Mouse (Mus musculus): ENCODE measurements around the gene Kazn. TPM values are rescaled to one million over a fixed set of nuclear protein-coding genes. Genes with fewer than 3 reads are reported as not detected.
A peak's percentile ranks its signal among the peaks of the same experiment; 100 is the strongest.

The Kazn gene
- polyA plus RNA-seq, 1 experiment from 2014 or later = 5.8 TPM

GRCm38 (mm10) chr4:142168352-142168751 is 70.8 kb downstream of the Kazn start:
- ATAC-seq (replicated peaks; ENCODE audit: extremely low read depth, insufficient read depth, low FRiP score) = no peak
- Histone ChIP-seq H3K4me3 (ENCODE audit: low read length) (no peak overlapping the region), H3K27ac (ENCODE audit: low read length) (no peak overlapping the region), H3K9me3 (replicated peaks; ENCODE audit: control insufficient read depth, low read length) (no peaks in the 10 kb centered on the region), H3K9ac (ENCODE audit: low read length) (no peak overlapping the region), H3K36me3 (ENCODE audit: control insufficient read depth, insufficient read depth) (no peaks in the 10 kb centered on the region), H3K4me2 (ENCODE audit: low read depth, low read length) (no peak overlapping the region), H3K27me3 (ENCODE audit: control insufficient read depth, insufficient read depth, low read length) (no peaks in the 10 kb centered on the region), H3K4me1 (ENCODE audit: control insufficient read depth, insufficient read depth, low read length) (peaks cover 39% of the 10 kb centered on the region)
- WGBS = 87% methylated on average over 7 of the region's 7 CpGs

- Histone ChIP-seq H3K4me1 (ENCODE audit: control insufficient read depth, insufficient read depth, low read length) (peaks cover 21% of the 10 kb centered on the region), H3K9ac (ENCODE audit: low read length) (peak overlapping the region; percentile 44; the same call in 1 of the 2 replicates), H3K27me3 (ENCODE audit: control insufficient read depth, insufficient read depth, low read length) (no peaks in the 10 kb centered on the region), H3K4me2 (ENCODE audit: low read depth, low read length) (peak overlapping the region; percentile 39), H3K27ac (ENCODE audit: low read length) (peak overlapping the region; percentile 78), H3K9me3 (replicated peaks; ENCODE audit: control insufficient read depth, low read length) (peaks cover 7% of the 10 kb centered on the region), H3K4me3 (ENCODE audit: low read length) (no peak overlapping the region), H3K36me3 (ENCODE audit: control insufficient read depth, insufficient read depth) (no peaks in the 10 kb centered on the region)
- 15% methylated on average over 17 of the region's 18 CpGs for WGBS
- peak; percentile 75 for ATAC-seq (replicated peaks; ENCODE audit: extremely low read depth, insufficient read depth, low FRiP score)
These were observed 73.1 kb downstream of the Kazn start for GRCm38 (mm10) chr4:142165835-142166701.

GRCm38 (mm10) chr4:142165363-142165762 is 73.8 kb downstream of the Kazn start:
- H3K4me1 ChIP-seq (ENCODE audit: control insufficient read depth, insufficient read depth, low read length) = peaks cover 19% of the 10 kb centered on the region
- 35% methylated on average over 5 of the region's 5 CpGs for WGBS
- H3K27ac ChIP-seq (ENCODE audit: low read length) = no peak overlapping the region
- H3K9ac ChIP-seq (ENCODE audit: low read length) = no peak overlapping the region
- no peaks in the 10 kb centered on the region for H3K27me3 ChIP-seq (ENCODE audit: control insufficient read depth, insufficient read depth, low read length)
- H3K4me2 ChIP-seq (ENCODE audit: low read depth, low read length) = no peak overlapping the region
- no peaks in the 10 kb centered on the region for H3K36me3 ChIP-seq (ENCODE audit: control insufficient read depth, insufficient read depth)
- no peak overlapping the region for H3K4me3 ChIP-seq (ENCODE audit: low read length)
- H3K9me3 ChIP-seq (replicated peaks; ENCODE audit: control insufficient read depth, low read length) = peaks cover 8% of the 10 kb centered on the region
- ATAC-seq (replicated peaks; ENCODE audit: extremely low read depth, insufficient read depth, low FRiP score) = no peak

- no peak for ATAC-seq (replicated peaks; ENCODE audit: extremely low read depth, insufficient read depth, low FRiP score)
- 59% methylated on average over 4 of the region's 4 CpGs for WGBS
- no peaks in the 10 kb centered on the region for H3K36me3 ChIP-seq (ENCODE audit: control insufficient read depth, insufficient read depth)
- no peak overlapping the region for H3K27ac ChIP-seq (ENCODE audit: low read length)
- peaks cover 8% of the 10 kb centered on the region for H3K9me3 ChIP-seq (replicated peaks; ENCODE audit: control insufficient read depth, low read length)
- no peak overlapping the region for H3K9ac ChIP-seq (ENCODE audit: low read length)
- H3K4me1 ChIP-seq (ENCODE audit: control insufficient read depth, insufficient read depth, low read length) = peaks cover 19% of the 10 kb centered on the region
- H3K27me3 ChIP-seq (ENCODE audit: control insufficient read depth, insufficient read depth, low read length) = no peaks in the 10 kb centered on the region
- H3K4me3 ChIP-seq (ENCODE audit: low read length) = no peak overlapping the region
- no peak overlapping the region for H3K4me2 ChIP-seq (ENCODE audit: low read depth, low read length)
These were observed 74.8 kb downstream of the Kazn start for GRCm38 (mm10) chr4:142164386-142164785.

GRCm38 (mm10) chr4:142163862-142164261 is 75.3 kb downstream of the Kazn start:
- Histone ChIP-seq H3K27me3 (ENCODE audit: control insufficient read depth, insufficient read depth, low read length) (no peaks in the 10 kb centered on the region), H3K27ac (ENCODE audit: low read length) (no peak overlapping the region), H3K36me3 (ENCODE audit: control insufficient read depth, insufficient read depth) (no peaks in the 10 kb centered on the region), H3K4me2 (ENCODE audit: low read depth, low read length) (no peak overlapping the region), H3K9ac (ENCODE audit: low read length) (no peak overlapping the region), H3K4me1 (ENCODE audit: control insufficient read depth, insufficient read depth, low read length) (peaks cover 19% of the 10 kb centered on the region), H3K4me3 (ENCODE audit: low read length) (no peak overlapping the region), H3K9me3 (replicated peaks; ENCODE audit: control insufficient read depth, low read length) (peaks cover 8% of the 10 kb centered on the region)
- WGBS = 46% methylated on average over 3 of the region's 3 CpGs
- no peak for ATAC-seq (replicated peaks; ENCODE audit: extremely low read depth, insufficient read depth, low FRiP score)

- H3K9me3 ChIP-seq (replicated peaks; ENCODE audit: control insufficient read depth, low read length) = peaks cover 8% of the 10 kb centered on the region
- no peaks in the 10 kb centered on the region for H3K36me3 ChIP-seq (ENCODE audit: control insufficient read depth, insufficient read depth)
- H3K9ac ChIP-seq (ENCODE audit: low read length) = no peak overlapping the region
- ATAC-seq (replicated peaks; ENCODE audit: extremely low read depth, insufficient read depth, low FRiP score) = no peak
- peaks cover 19% of the 10 kb centered on the region for H3K4me1 ChIP-seq (ENCODE audit: control insufficient read depth, insufficient read depth, low read length)
- H3K27ac ChIP-seq (ENCODE audit: low read length) = no peak overlapping the region
- no peaks in the 10 kb centered on the region for H3K27me3 ChIP-seq (ENCODE audit: control insufficient read depth, insufficient read depth, low read length)
- H3K4me2 ChIP-seq (ENCODE audit: low read depth, low read length) = no peak overlapping the region
- H3K4me3 ChIP-seq (ENCODE audit: low read length) = no peak overlapping the region
- 71% methylated on average over 9 of the region's 9 CpGs for WGBS
These were observed 76.5 kb downstream of the Kazn start for GRCm38 (mm10) chr4:142162729-142163128.

GRCm38 (mm10) chr4:142162102-142162501 is 77.1 kb downstream of the Kazn start:
- Histone ChIP-seq H3K9ac (ENCODE audit: low read length) (no peak overlapping the region), H3K27me3 (ENCODE audit: control insufficient read depth, insufficient read depth, low read length) (no peaks in the 10 kb centered on the region), H3K4me3 (ENCODE audit: low read length) (no peak overlapping the region), H3K27ac (ENCODE audit: low read length) (no peak overlapping the region), H3K36me3 (ENCODE audit: control insufficient read depth, insufficient read depth) (no peaks in the 10 kb centered on the region), H3K4me2 (ENCODE audit: low read depth, low read length) (no peak overlapping the region), H3K9me3 (replicated peaks; ENCODE audit: control insufficient read depth, low read length) (peaks cover 8% of the 10 kb centered on the region), H3K4me1 (ENCODE audit: control insufficient read depth, insufficient read depth, low read length) (peaks cover 19% of the 10 kb centered on the region)
- 87% methylated on average over 2 of the region's 2 CpGs for WGBS
- ATAC-seq (replicated peaks; ENCODE audit: extremely low read depth, insufficient read depth, low FRiP score) = no peak

GRCm38 (mm10) chr4:142160041-142160440 is 79.2 kb downstream of the Kazn start:
- 51% methylated on average over 8 of the region's 8 CpGs for WGBS
- Histone ChIP-seq H3K9ac (ENCODE audit: low read length) (no peak overlapping the region), H3K36me3 (ENCODE audit: control insufficient read depth, insufficient read depth) (no peaks in the 10 kb centered on the region), H3K27me3 (ENCODE audit: control insufficient read depth, insufficient read depth, low read length) (no peaks in the 10 kb centered on the region), H3K4me3 (ENCODE audit: low read length) (no peak overlapping the region), H3K9me3 (replicated peaks; ENCODE audit: control insufficient read depth, low read length) (peaks cover 8% of the 10 kb centered on the region), H3K4me2 (ENCODE audit: low read depth, low read length) (no peak overlapping the region), H3K27ac (ENCODE audit: low read length) (no peak overlapping the region), H3K4me1 (ENCODE audit: control insufficient read depth, insufficient read depth, low read length) (peaks cover 18% of the 10 kb centered on the region)
- peak; percentile 13; the same call in 1 of the 2 replicates for ATAC-seq (replicated peaks; ENCODE audit: extremely low read depth, insufficient read depth, low FRiP score)

- peaks cover 2% of the 10 kb centered on the region; the same call in 1 of the 2 replicates for H3K9me3 ChIP-seq (replicated peaks; ENCODE audit: control insufficient read depth, low read length)
- WGBS = 43% methylated on average over 5 of the region's 5 CpGs
- no peak overlapping the region for H3K4me3 ChIP-seq (ENCODE audit: low read length)
- no peaks in the 10 kb centered on the region for H3K27me3 ChIP-seq (ENCODE audit: control insufficient read depth, insufficient read depth, low read length)
- no peak; the same call in 1 of the 2 replicates for ATAC-seq (replicated peaks; ENCODE audit: extremely low read depth, insufficient read depth, low FRiP score)
- H3K36me3 ChIP-seq (ENCODE audit: control insufficient read depth, insufficient read depth) = no peaks in the 10 kb centered on the region
- H3K27ac ChIP-seq (ENCODE audit: low read length) = no peak overlapping the region
- H3K9ac ChIP-seq (ENCODE audit: low read length) = 0 out of 2 replicates have a peak overlapping the region, but pooled peaks have one; percentile 9
- no peak overlapping the region for H3K4me2 ChIP-seq (ENCODE audit: low read depth, low read length)
- peaks cover 13% of the 10 kb centered on the region for H3K4me1 ChIP-seq (ENCODE audit: control insufficient read depth, insufficient read depth, low read length)
These were observed 82.7 kb downstream of the Kazn start for GRCm38 (mm10) chr4:142156506-142156905.

Data from heart, embryonic 16.5 days (tissue).